Mouse (Mus musculus): ENCODE measurements around the gene Ccdc88c. TPM values are rescaled to one million over a fixed set of nuclear protein-coding genes. Genes with fewer than 3 reads are reported as not detected.

The Ccdc88c gene
- polyA plus RNA-seq, 1 experiment from 2014 or later, result 9.4 TPM

- Histone ChIP-seq H3K27me3 (replicated peaks) (no peaks in the 10 kb centered on the region), H3K4me3 (replicated peaks) (no peak overlapping the region), H3K36me3 (no peaks in the 10 kb centered on the region), H3K4me1 (no peaks in the 10 kb centered on the region), H3K9me3 (no peaks in the 10 kb centered on the region), H3K9ac (no peak overlapping the region), H3K4me2 (no peak overlapping the region), H3K27ac (no peak overlapping the region)
- WGBS, result 67% methylated on average over 3 of the region's 3 CpGs
- no peak for ATAC-seq (ENCODE audit: insufficient read depth, low FRiP score, low read depth)
Observed at GRCm38 (mm10) chr12:100862272-100862671, 166.6 kb downstream of the Ccdc88c start.

MicroRNAs within 50 kb of the gene (microRNA counts, 519-probe panel; counts per million panel counts)
- 2,430 counts per million, percentile 53 among the panel's probes with 10 or more counts for microRNA mmu-miR-1190

Small RNA genes within 50 kb of the gene (microRNA-seq; reads per million reads assigned to microRNA genes)
- gene Mir1190, result not detected

Other genes with a start within 250 kb of the Ccdc88c start
- 4.1 and 5.0 TPM in 2 replicates for gene Dglucy, start 250.0 kb downstream of the Ccdc88c start, polyA plus RNA-seq (2015; fragmentation: Nextera tagmentation; extraction: Ambion mirVana)
- 0.50 and 0.64 TPM in 2 replicates for gene Gpr68, start 120.9 kb downstream of the Ccdc88c start, polyA plus RNA-seq (2015; fragmentation: Nextera tagmentation; extraction: Ambion mirVana)
- gene Ppp4r3a, start 54.6 kb upstream of the Ccdc88c start, polyA plus RNA-seq (2015; fragmentation: Nextera tagmentation; extraction: Ambion mirVana), result 39.9 and 46.9 TPM in 2 replicates